Mouse (Mus musculus) ES-Bruce4 (cell line): ENCODE measurements at regions not wholly inside any gene's neighbourhood (a gene's known extent, or its start where the extent isn't known, plus 50 kb on each side); places are given as distances from the start of the nearest gene placed in this dataset.

ENCODE experiments used
- EP300 ChIP-seq: IDR thresholded peaks from 2 replicates; pipeline ENCODE4 v1.6.1; 2011; ENCODE audit warnings: low read depth, low read length; ENCODE audit not compliant: insufficient read depth
- POLR2A ChIP-seq: IDR thresholded peaks from one replicate; pipeline ENCODE4 v1.8.1; 2011; ENCODE audit warnings: low read length; ENCODE audit not compliant: insufficient read depth

DNA sequence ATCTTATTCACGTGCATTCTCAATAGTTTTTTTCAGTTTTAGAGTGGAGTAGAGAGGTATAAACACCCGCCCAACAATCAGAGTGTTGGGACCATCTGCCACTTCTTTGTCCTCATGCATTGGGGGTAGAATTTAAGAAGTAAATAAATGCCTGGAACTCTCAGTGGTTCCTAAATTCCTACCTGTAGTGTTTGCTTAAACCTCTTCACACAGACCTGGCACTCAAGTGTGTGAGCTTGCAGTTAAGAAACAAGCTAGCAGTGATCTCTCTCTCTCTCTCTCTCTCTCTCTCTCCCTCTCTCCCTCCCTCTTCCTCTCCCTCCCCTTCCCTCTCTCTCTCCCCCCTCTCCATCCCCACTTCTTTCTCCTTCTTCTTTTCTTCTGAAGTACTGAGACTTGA, 406.5 kb downstream of the Rnd3 start:
- TF ChIP-seq POLR2A, result no peak
- no peak for TF ChIP-seq EP300
